Mouse (Mus musculus): ENCODE data around the gene Gm5798.
"Not testable (repeated sequence)": the region's sequence is repeated elsewhere in the genome, so short reads cannot be mapped to it uniquely, and the experiment has no call there.

The Gm5798 gene

GRCm38 (mm10) chr14:41348309-41348708, at the start of gene Gm5798:
Gene Gm5798 (plus strand): TSS chr14:41348609.
- DNase-seq (ENCODE audit: low read depth), result not testable (repeated sequence)

DNA sequence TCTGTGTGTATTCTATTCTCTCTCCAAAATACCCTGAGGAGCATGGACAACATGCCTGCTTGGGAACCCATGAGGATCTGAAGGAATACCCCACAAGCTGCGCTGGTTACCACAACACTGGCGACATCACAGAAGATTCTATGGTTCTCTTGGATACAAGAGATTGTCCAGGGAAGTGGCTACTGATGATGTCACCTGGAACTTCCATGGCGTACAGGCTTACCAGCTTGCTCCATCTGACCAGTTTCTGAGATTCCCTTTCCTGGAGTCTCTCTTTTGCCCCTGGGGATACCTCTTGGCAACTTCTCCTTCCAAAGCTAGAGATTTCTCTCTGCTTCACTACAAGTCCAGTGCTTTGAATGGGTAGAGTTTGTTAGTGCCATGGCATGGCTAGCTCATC, 37.9 kb downstream of the Gm5798 start, which contains the start of gene Gm7945:
Gm7945 (minus strand) TSS at position 101 of the 400 bp plus-strand sequence.
- DNase-seq (ENCODE audit: low read depth), result not testable (repeated sequence)

Measured in c-Kit-positive CD71-negative TER-119-negative erythroid progenitor cells, embryonic 14.5 days (primary cell).